Mouse (Mus musculus): Measurements from ENCODE around the gene Fh1. TPM values are rescaled to one million over a fixed set of nuclear protein-coding genes. Genes with fewer than 3 reads are reported as not detected.

Gene Fh1
- polyA plus RNA-seq (2012; rRNA removed): 129 and 142 TPM in 2 replicates

DNA sequence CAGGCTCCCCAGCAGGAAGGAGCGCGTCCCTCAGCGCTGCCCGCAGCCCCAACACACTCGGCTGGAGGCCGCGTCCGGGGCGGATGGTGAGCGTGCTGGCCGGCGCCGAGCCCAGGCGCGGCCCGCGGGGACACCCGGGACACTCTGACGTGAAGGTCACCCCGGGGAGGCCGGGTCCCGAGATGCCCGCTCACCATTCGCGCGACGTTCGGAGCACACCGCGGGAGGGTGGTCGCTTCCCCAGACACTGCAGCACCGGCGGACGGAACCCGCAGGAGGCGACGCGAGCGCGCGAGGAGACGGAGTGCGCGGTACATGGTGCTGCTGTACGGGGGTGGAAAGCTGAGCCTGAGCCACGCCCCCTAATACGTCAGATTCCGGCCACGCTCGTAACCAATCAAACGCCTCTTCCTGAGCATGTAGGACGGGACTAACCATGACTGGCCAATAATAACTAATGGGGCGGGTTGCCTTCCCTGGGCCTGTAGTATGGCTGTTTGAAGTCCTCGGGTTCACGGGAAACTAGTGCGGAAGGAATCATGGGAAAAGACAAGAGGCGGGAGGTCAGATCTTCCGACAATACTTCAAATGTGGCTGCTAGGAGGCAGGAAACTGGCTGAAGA is at the start of gene Fh1:
TSS of gene Fh1 (minus strand) at position 379 of the 623 bp plus-strand sequence.
- Histone ChIP-seq H3K27ac (ENCODE audit: insufficient read depth, low read length) (peak within 1 kb of the TSS; percentile 23), H3K4me3 (replicated peaks; ENCODE audit: insufficient read depth, low read depth, low read length) (peak within 1 kb of the TSS; percentile 69), H3K27me3 (ENCODE audit: control insufficient read depth, insufficient read depth, low read length) (no peaks in the 10 kb centered on the region), H3K4me1 (ENCODE audit: control insufficient read depth, insufficient read depth, low read length) (peaks cover 5% of the 10 kb centered on the region; the same call in 1 of the 2 replicates)
- peak; percentile 96 to 97 for DNase-seq
- under 1% methylated on average over 58 of the region's 58 CpGs for WGBS
- TF ChIP-seq CTCF (IDR thresholded peaks at IDR 0.05; ENCODE audit: borderline replicate concordance, insufficient read depth, low read depth, low read length) (no peak), POLR2A (IDR thresholded peaks at IDR 0.05; ENCODE audit: borderline replicate concordance, insufficient read depth, low read length) (peak; percentile 94)

DNA sequence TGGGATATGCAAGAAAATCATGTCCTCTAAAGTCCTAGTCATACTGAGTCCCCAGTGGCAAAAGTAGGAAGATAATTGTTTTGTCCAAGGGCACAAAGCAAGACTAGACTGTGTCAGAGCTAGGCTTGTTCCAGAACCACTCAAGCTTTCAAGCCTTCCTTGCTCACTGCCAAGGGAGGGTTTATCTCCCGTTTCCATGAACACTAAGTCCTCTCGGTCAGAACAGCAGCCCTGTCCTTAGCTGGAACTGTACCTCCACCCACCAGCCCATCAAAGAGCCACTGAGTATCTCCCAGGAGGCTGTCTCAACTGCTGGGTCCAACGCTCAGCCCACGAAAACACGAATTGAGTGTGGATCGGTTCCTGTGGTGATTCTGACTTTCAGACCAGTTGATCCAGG is 49.7 kb upstream of the Fh1 start:
- 58% methylated on average over 6 of the region's 6 CpGs for WGBS
- Histone ChIP-seq H3K4me3 (replicated peaks; ENCODE audit: insufficient read depth, low read depth, low read length) (no peak overlapping the region), H3K27me3 (ENCODE audit: control insufficient read depth, insufficient read depth, low read length) (no peaks in the 10 kb centered on the region), H3K4me1 (ENCODE audit: control insufficient read depth, insufficient read depth, low read length) (no peaks in the 10 kb centered on the region), H3K27ac (ENCODE audit: insufficient read depth, low read length) (no peak overlapping the region)
- no peak for DNase-seq
- TF ChIP-seq POLR2A (IDR thresholded peaks at IDR 0.05; ENCODE audit: borderline replicate concordance, insufficient read depth, low read length): no peak
- TF ChIP-seq CTCF (IDR thresholded peaks at IDR 0.05; ENCODE audit: borderline replicate concordance, insufficient read depth, low read depth, low read length): no peak

DNA sequence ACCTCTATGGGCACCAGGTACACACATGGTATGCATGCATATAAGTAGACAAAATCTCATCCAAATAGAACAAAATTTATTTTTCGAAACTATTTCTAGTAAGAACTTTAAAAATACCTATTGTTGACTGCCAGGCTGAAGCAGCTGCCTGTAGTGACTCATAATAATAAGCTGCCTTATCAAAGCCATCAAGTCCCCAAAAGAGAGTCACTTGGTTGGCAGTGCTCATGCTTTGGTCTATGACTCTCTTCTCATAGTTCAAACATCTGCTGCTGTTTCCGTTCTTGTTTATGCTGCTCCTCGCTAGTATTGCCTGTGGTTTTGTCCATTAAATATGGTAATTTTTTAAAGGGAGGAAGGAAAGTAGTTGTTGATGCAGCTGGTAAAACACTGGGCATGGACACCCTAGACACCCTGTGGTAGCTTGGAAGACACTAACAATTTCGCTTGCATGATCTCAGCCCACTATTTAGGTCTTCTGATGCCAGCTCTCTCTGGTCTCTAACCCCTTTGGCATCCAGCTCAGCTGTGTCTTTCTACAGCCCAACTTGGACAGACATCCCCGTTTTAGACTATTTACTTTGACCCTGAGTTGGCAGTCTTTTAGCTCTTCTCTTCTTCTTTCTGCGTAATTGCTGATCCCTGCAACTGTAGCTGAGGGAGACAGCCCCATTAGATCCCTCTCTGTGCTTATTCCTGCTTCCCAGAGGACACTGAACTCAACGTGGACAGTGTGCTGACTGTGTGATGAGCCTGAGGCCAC is 48.3 kb upstream of the Fh1 start:
- WGBS: 37% methylated on average over 7 of the region's 7 CpGs
- Histone ChIP-seq H3K4me1 (ENCODE audit: control insufficient read depth, insufficient read depth, low read length) (no peaks in the 10 kb centered on the region), H3K27ac (ENCODE audit: insufficient read depth, low read length) (no peak overlapping the region), H3K27me3 (ENCODE audit: control insufficient read depth, insufficient read depth, low read length) (no peaks in the 10 kb centered on the region), H3K4me3 (replicated peaks; ENCODE audit: insufficient read depth, low read depth, low read length) (no peak overlapping the region)
- DNase-seq: no peak
- TF ChIP-seq POLR2A (IDR thresholded peaks at IDR 0.05; ENCODE audit: borderline replicate concordance, insufficient read depth, low read length) (no peak), CTCF (IDR thresholded peaks at IDR 0.05; ENCODE audit: borderline replicate concordance, insufficient read depth, low read depth, low read length) (no peak)

DNA sequence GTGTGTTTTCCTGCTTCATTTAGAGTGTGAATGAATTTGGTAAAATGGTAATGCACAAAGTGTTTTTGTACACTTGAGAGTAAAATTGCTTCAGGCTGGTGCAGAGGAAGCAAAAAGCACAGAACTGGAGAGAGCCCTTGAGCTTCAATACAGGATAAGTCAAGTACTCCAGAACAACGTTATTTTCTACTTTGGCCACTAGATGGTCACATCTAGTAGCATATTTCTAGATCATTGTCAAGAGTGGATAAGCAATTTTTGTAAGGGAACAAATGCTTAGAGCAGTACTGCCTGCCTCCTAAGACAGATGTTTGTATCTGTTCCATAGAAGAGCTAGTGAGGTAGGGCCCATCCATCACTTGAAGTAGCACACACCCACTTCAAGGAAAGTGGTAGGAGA is 46.2 kb upstream of the Fh1 start:
- no peak for TF ChIP-seq CTCF (IDR thresholded peaks at IDR 0.05; ENCODE audit: borderline replicate concordance, insufficient read depth, low read depth, low read length)
- no peak for TF ChIP-seq POLR2A (IDR thresholded peaks at IDR 0.05; ENCODE audit: borderline replicate concordance, insufficient read depth, low read length)
- 27% methylated on average over 1 of the region's 1 CpGs for WGBS
- no peak overlapping the region for H3K27ac ChIP-seq (ENCODE audit: insufficient read depth, low read length)
- H3K4me3 ChIP-seq (replicated peaks; ENCODE audit: insufficient read depth, low read depth, low read length): no peak overlapping the region
- DNase-seq: no peak
- H3K27me3 ChIP-seq (ENCODE audit: control insufficient read depth, insufficient read depth, low read length): no peaks in the 10 kb centered on the region
- no peaks in the 10 kb centered on the region for H3K4me1 ChIP-seq (ENCODE audit: control insufficient read depth, insufficient read depth, low read length)

DNA sequence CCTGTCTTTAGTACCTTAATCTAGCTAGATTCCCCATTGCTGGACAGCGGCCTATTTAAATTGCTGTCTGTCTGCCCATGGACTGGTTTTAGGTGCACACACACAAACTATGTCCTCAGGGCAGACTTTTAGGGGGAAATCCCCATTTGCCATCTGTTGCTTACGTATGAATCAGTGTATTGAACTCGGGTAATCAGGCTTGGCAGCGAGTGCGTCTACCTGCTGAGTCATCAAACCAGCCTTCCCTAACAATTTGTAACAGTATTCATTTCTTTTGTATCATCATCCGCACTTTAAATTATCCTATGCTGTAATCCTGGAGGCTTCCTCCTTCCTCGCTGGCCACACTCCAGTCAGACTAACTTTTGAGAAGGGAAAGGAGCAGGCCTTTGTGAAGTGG is 44.6 kb upstream of the Fh1 start:
- H3K27me3 ChIP-seq (ENCODE audit: control insufficient read depth, insufficient read depth, low read length): no peaks in the 10 kb centered on the region
- H3K27ac ChIP-seq (ENCODE audit: insufficient read depth, low read length): no peak overlapping the region
- H3K4me3 ChIP-seq (replicated peaks; ENCODE audit: insufficient read depth, low read depth, low read length): no peak overlapping the region
- DNase-seq: no peak
- 20% methylated on average over 7 of the region's 7 CpGs for WGBS
- no peak for TF ChIP-seq CTCF (IDR thresholded peaks at IDR 0.05; ENCODE audit: borderline replicate concordance, insufficient read depth, low read depth, low read length)
- no peak for TF ChIP-seq POLR2A (IDR thresholded peaks at IDR 0.05; ENCODE audit: borderline replicate concordance, insufficient read depth, low read length)
- no peaks in the 10 kb centered on the region for H3K4me1 ChIP-seq (ENCODE audit: control insufficient read depth, insufficient read depth, low read length)

DNA sequence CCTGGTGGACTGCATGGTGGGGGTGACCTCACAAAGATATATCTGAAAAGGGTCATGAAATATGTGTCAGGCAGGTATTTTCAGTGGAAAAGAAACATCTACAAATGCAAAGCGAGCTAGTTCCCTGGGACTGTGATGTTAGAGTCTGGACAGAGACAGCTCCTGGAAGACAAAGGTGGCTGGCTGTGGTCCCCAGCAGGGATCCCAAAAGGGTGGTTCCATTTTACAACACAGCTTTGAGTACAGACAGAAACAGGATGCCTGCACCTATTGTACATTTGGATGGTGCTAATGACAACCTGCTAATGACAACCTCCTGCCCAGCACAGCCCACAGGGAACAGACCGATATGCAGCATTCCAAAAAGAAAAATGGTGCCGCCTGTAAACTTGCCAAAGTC is 44.0 kb upstream of the Fh1 start:
- TF ChIP-seq POLR2A (IDR thresholded peaks at IDR 0.05; ENCODE audit: borderline replicate concordance, insufficient read depth, low read length): no peak
- no peak for TF ChIP-seq CTCF (IDR thresholded peaks at IDR 0.05; ENCODE audit: borderline replicate concordance, insufficient read depth, low read depth, low read length)
- Histone ChIP-seq H3K4me3 (replicated peaks; ENCODE audit: insufficient read depth, low read depth, low read length) (no peak overlapping the region), H3K4me1 (ENCODE audit: control insufficient read depth, insufficient read depth, low read length) (no peaks in the 10 kb centered on the region), H3K27ac (ENCODE audit: insufficient read depth, low read length) (no peak overlapping the region), H3K27me3 (ENCODE audit: control insufficient read depth, insufficient read depth, low read length) (no peaks in the 10 kb centered on the region)
- WGBS: 74% methylated on average over 3 of the region's 3 CpGs
- DNase-seq: no peak

DNA sequence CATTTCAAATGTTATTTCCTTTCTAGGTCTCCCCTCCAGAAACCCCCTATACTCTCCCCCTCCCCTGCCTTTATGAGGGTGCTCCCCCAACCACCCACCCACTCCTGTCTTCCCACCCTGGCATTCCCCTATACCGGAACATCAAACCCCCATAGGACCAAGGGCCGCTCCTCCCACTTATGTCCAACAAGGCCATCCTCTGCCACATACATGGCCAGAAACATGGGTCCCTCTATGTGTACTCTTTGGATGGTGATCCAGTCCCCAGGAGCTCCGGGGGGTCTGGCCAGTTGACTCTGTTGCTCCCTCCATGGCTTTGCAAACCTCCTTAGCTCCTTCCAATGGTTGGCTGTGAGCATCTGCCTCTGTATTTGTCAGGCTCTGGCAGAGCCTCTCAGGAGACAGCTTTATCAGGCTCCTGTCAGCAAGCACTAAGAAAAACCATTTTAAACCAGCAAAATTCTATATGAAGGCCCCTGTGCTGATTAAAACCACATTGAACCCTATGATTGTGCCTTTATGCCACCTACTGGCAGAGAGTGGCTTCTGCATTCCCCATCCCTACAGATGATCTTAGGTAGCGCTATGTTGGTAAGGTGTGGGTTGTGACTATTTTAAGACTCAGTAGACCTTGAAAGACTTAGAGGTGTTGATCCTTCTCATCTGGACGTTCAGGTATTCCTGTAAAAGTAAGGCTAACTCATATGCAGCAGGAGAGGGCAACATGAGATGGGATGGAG is 43.4 kb upstream of the Fh1 start:
- H3K27ac ChIP-seq (ENCODE audit: insufficient read depth, low read length): no peak overlapping the region
- no peaks in the 10 kb centered on the region for H3K27me3 ChIP-seq (ENCODE audit: control insufficient read depth, insufficient read depth, low read length)
- peak in 1 of 2 experiments; percentile 10 for DNase-seq
- H3K4me1 ChIP-seq (ENCODE audit: control insufficient read depth, insufficient read depth, low read length): no peaks in the 10 kb centered on the region
- no peak for TF ChIP-seq POLR2A (IDR thresholded peaks at IDR 0.05; ENCODE audit: borderline replicate concordance, insufficient read depth, low read length)
- TF ChIP-seq CTCF (IDR thresholded peaks at IDR 0.05; ENCODE audit: borderline replicate concordance, insufficient read depth, low read depth, low read length): peak; percentile 48; the same call in 1 of the 2 replicates
- 69% methylated on average over 5 of the region's 5 CpGs for WGBS
- no peak overlapping the region for H3K4me3 ChIP-seq (replicated peaks; ENCODE audit: insufficient read depth, low read depth, low read length)
